Mouse (Mus musculus) cortical plate, adult 2 months (tissue): Measurements from ENCODE around the gene Ubd. TPM values are rescaled to one million over a fixed set of nuclear protein-coding genes. Genes with fewer than 3 reads are reported as not detected.
"Not testable (repeated sequence)": the region's sequence is repeated elsewhere in the genome, so short reads cannot be mapped to it uniquely, and the experiment has no call there.

Experiments used
- H3K27ac ChIP-seq: fragments of 200-500 bp; 2 replicates; pipeline ENCODE4 v1.5.1; 2012; ENCODE audit warnings: low read length, control low read depth, inconsistent platforms; ENCODE audit not compliant: insufficient read depth
- H3K4me1 ChIP-seq: fragments of 200-500 bp; 2 replicates; pipeline ENCODE4 v1.6.1; 2011; ENCODE audit warnings: low read length; ENCODE audit not compliant: control insufficient read depth, insufficient read depth
- H3K4me3 ChIP-seq: fragments of 200-500 bp; 2 replicates; pipeline ENCODE4 v1.5.1; 2011; ENCODE audit warnings: mild to moderate bottlenecking, low read length, control low read depth; ENCODE audit not compliant: insufficient read depth
- CTCF ChIP-seq: fragments of 200-500 bp; IDR thresholded peaks from 2 replicates; pipeline ENCODE4 v1.5.1; 2011; ENCODE audit warnings: mild to moderate bottlenecking, control low read depth, low read length; ENCODE audit not compliant: insufficient read depth; ENCODE audit errors: extremely low read depth
- POLR2A ChIP-seq: fragments of 200-500 bp; IDR thresholded peaks from 2 replicates; pipeline ENCODE4 v1.6.1; 2011; ENCODE audit warnings: mild to moderate bottlenecking, low read length, control low read depth; ENCODE audit not compliant: insufficient read depth; ENCODE audit errors: extremely low read depth
- polyA plus RNA-seq: library from polyadenylated mRNA; depleted of rRNA; stranded (reverse); fragments of >200 nt; gene quantifications from 2 replicates; pipeline ENCODE4 v1.2.3, GENCODE M21; 2012; rRNA removed

Ubd gene
- polyA plus RNA-seq, 1 experiment = not detected

DNA sequence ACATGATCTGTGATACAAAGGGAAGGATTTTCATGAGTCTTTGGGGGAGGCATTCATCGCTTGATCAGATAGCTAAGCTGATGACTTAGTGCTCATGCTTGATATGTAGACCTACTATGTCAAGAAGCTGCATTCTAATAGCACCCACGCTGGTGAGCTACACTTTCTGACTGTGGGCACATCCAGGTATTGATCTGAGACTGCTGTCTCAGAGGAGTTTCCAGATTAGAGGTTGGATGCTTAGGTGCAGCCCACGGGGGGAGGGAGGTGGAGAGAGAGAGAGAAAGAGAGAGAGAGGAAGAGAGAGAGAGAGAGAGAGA lies 10.2 kb downstream of the Ubd start:
- TF ChIP-seq POLR2A = no peak
- H3K27ac ChIP-seq = no peak overlapping the region
- H3K4me3 ChIP-seq = no peak overlapping the region
- no peaks in the 10 kb centered on the region for H3K4me1 ChIP-seq

- Histone ChIP-seq H3K4me1 (no peaks in the 10 kb centered on the region), H3K27ac (no peak overlapping the region), H3K4me3 (peak overlapping the region; percentile 14; the same call in 1 of the 2 replicates)
- TF ChIP-seq POLR2A = no peak
- TF ChIP-seq CTCF = 0 out of 2 replicates have a peak, but pooled peaks have one; percentile 2
These were observed 17.4 kb downstream of the Ubd start for GRCm38 (mm10) chr17:37210884-37211768.

- Histone ChIP-seq H3K4me1 (no peaks in the 10 kb centered on the region), H3K4me3 (no peak within 1 kb of the TSS), H3K27ac (no peak within 1 kb of the TSS)
- TF ChIP-seq CTCF (no peak), POLR2A (no peak)
These were observed 19.3 kb downstream of the Ubd start, which contains the start of gene Olfr95 for GRCm38 (mm10) chr17:37213018-37213417. Gene Olfr95, minus strand, starts transcription at chr17:37213118.

- Histone ChIP-seq H3K4me1 (no peaks in the 10 kb centered on the region), H3K27ac (no peak overlapping the region), H3K4me3 (no peak overlapping the region)
- TF ChIP-seq POLR2A (no peak), CTCF (no peak)
These were observed 24.8 kb downstream of the Ubd start for GRCm38 (mm10) chr17:37218486-37218885.

- Histone ChIP-seq H3K27ac (no peak within 1 kb of the TSS), H3K4me1 (no peaks in the 10 kb centered on the region), H3K4me3 (no peak within 1 kb of the TSS)
- TF ChIP-seq POLR2A = no peak
- TF ChIP-seq CTCF = no peak
These were observed 26.2 kb downstream of the Ubd start, which contains the start of gene Olfr96 for GRCm38 (mm10) chr17:37219846-37220245. Gene Olfr96, plus strand, starts transcription at chr17:37220146.

DNA sequence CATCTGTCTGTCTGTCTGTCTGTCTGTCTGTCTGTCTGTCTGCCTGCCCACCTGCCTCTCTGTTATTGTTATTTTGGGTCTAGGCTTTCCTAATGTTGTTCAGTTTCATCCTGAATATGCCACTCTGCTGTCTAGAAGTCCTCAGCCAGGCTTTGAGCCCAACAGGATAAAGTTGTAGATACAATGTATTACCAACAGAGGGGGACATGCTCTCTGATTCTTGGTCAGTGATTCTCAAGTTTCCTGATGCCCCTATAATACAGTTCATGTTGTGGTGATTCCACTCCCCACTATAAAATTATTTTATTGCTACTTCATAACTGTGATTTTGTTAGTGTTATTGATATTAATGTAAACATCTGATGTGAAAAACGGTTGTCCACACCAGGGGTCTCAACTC lies 28.2 kb downstream of the Ubd start:
- no peak overlapping the region for H3K27ac ChIP-seq
- H3K4me1 ChIP-seq = no peaks in the 10 kb centered on the region
- TF ChIP-seq POLR2A (no peak), CTCF (no peak)
- H3K4me3 ChIP-seq = no peak overlapping the region

DNA sequence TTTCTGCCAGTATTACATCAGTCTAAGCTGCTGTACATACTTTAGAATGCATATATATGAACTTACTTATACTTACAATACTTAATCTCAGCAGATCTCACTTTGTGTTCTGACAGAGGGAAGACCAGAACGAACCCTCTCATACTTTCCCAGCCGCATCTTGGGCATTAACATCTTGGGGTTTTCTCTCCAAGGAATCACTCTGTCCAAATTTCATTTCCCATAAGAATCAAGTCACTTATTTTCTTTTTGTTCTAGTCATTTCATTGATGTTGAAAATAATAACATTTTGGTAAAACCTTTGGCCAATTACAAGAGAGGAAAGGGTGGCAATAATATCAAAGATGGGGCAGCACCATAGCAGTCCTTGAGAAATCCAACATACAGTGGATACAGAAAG lies 43.5 kb downstream of the Ubd start, which contains the start of gene Olfr97:
Gene Olfr97 (minus strand): TSS at position 101 of the 400 bp plus-strand sequence.
- not testable (repeated sequence) for H3K4me3 ChIP-seq, H3K27ac ChIP-seq, H3K4me1 ChIP-seq

DNA sequence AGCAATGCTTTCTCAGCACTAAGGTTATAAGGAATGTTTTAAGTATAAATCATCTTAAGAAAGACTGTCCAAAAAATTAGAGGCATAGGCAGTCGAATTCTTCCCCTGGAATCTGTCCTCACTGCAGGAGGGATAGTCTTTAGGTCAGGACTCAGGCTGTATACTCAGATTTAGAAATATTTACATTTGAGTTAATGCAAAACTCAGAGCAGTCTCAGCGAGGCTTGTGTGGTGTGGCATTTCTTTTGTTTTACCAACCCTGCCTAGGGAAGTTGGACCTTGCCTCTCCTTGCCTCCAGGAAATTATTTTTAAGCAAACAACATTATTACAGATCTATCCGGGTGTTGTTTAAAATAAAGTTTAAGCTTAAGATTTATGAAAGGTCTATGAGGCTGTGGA lies 48.5 kb downstream of the Ubd start:
- no peak overlapping the region for H3K4me3 ChIP-seq
- H3K27ac ChIP-seq = no peak overlapping the region
- TF ChIP-seq POLR2A = no peak
- no peak for TF ChIP-seq CTCF
- H3K4me1 ChIP-seq = no peaks in the 10 kb centered on the region

Other genes starting within 250 kb of the Ubd start
- 184 and 193 TPM in 2 replicates for gene Ppp1r11, start 242.2 kb upstream of the Ubd start, polyA plus RNA-seq
- 36.9 and 37.2 TPM in 2 replicates for gene Znrd1, start 235.3 kb upstream of the Ubd start, polyA plus RNA-seq
- gene Znrd1as, start 235.3 kb upstream of the Ubd start, polyA plus RNA-seq = 5.4 and 7.1 TPM in 2 replicates
- 0.85 and 1.0 TPM in 2 replicates for gene 2410137M14Rik, start 212.7 kb upstream of the Ubd start, polyA plus RNA-seq
- gene H2-M5, start 204.4 kb upstream of the Ubd start, polyA plus RNA-seq = 3.5 and 4.1 TPM in 2 replicates
- gene Zfp57, start 192.7 kb upstream of the Ubd start, polyA plus RNA-seq = 25.2 and 29.3 TPM in 2 replicates
- 99.6 and 128 TPM in 2 replicates for gene Mog, start 170.5 kb upstream of the Ubd start, polyA plus RNA-seq
- gene Gabbr1, start 147.9 kb upstream of the Ubd start, polyA plus RNA-seq = 481 and 483 TPM in 2 replicates
- gene Olfr90, start 105.4 kb upstream of the Ubd start, polyA plus RNA-seq = not detected in 2 replicates
- not detected in 2 replicates for gene Olfr91, start 95.6 kb upstream of the Ubd start, polyA plus RNA-seq
- not detected in 2 replicates for gene Olfr92, start 73.8 kb upstream of the Ubd start, polyA plus RNA-seq
- not detected in 2 replicates for gene Olfr93, start 32.4 kb upstream of the Ubd start, polyA plus RNA-seq
- not detected in 2 replicates for gene Olfr94, start 7.1 kb downstream of the Ubd start, polyA plus RNA-seq
- gene Olfr95, start 19.2 kb downstream of the Ubd start, polyA plus RNA-seq = 0.02 TPM in 1 of 2 replicates, not detected in the other
- gene Olfr96, start 26.3 kb downstream of the Ubd start, polyA plus RNA-seq = not detected in 2 replicates
- gene Olfr97, start 43.4 kb downstream of the Ubd start, polyA plus RNA-seq = not detected in 2 replicates
- gene Olfr98, start 69.9 kb downstream of the Ubd start, polyA plus RNA-seq = not detected in 2 replicates
- 2.6 and 3.3 TPM in 2 replicates for gene H2-M3, start 76.3 kb downstream of the Ubd start, polyA plus RNA-seq
- gene Olfr99, start 89.6 kb downstream of the Ubd start, polyA plus RNA-seq = not detected in 2 replicates
- not detected in 2 replicates for gene Olfr101, start 110.4 kb downstream of the Ubd start, polyA plus RNA-seq
- gene Olfr102, start 123.2 kb downstream of the Ubd start, polyA plus RNA-seq = not detected in 2 replicates
- not detected in 2 replicates for gene Olfr103, start 145.8 kb downstream of the Ubd start, polyA plus RNA-seq
- gene Olfr104-ps, start 165.7 kb downstream of the Ubd start, polyA plus RNA-seq = not detected in 2 replicates
- gene Olfr105-ps, start 185.1 kb downstream of the Ubd start, polyA plus RNA-seq = not detected in 2 replicates
- gene Olfr106-ps, start 196.5 kb downstream of the Ubd start, polyA plus RNA-seq = not detected in 2 replicates
- not detected in 2 replicates for gene Olfr107, start 205.3 kb downstream of the Ubd start, polyA plus RNA-seq